Mouse (Mus musculus): Measurements from ENCODE around the gene Pafah1b1.

The Pafah1b1 gene

GRCm38 (mm10) chr11:74715971-74716525 lies 8.4 kb downstream of the Pafah1b1 start:
- no peak for DNase-seq

- no peak for DNase-seq
Observed at GRCm38 (mm10) chr11:74710671-74711070, 13.8 kb downstream of the Pafah1b1 start.

- no peak for DNase-seq
Observed at GRCm38 (mm10) chr11:74708781-74709180, 15.7 kb downstream of the Pafah1b1 start.

GRCm38 (mm10) chr11:74704068-74704467 lies 20.4 kb downstream of the Pafah1b1 start:
- DNase-seq = no peak

- no peak for DNase-seq
Observed at GRCm38 (mm10) chr11:74699505-74699904, 25.0 kb downstream of the Pafah1b1 start.

- no peak for DNase-seq
Observed at GRCm38 (mm10) chr11:74692151-74692550, 32.3 kb downstream of the Pafah1b1 start.

- peak; percentile 37 for DNase-seq
Observed at GRCm38 (mm10) chr11:74675156-74675555, 49.3 kb downstream of the Pafah1b1 start.

- no peak for DNase-seq
Observed at GRCm38 (mm10) chr11:74674713-74675112, 49.8 kb downstream of the Pafah1b1 start.

GRCm38 (mm10) chr11:74673561-74673960 lies 50.9 kb downstream of the Pafah1b1 start:
- no peak for DNase-seq

- DNase-seq = peak; percentile 3
Observed at GRCm38 (mm10) chr11:74672901-74673513, 51.5 kb downstream of the Pafah1b1 start.

GRCm38 (mm10) chr11:74671839-74672238 lies 52.6 kb downstream of the Pafah1b1 start:
- no peak for DNase-seq

- DNase-seq = no peak
Observed at GRCm38 (mm10) chr11:74671013-74671412, 53.5 kb downstream of the Pafah1b1 start.

- DNase-seq = peak; percentile 5
Observed at GRCm38 (mm10) chr11:74670151-74670550, 54.3 kb downstream of the Pafah1b1 start.

- no peak for DNase-seq
Observed at GRCm38 (mm10) chr11:74668971-74669370, 55.5 kb downstream of the Pafah1b1 start.

GRCm38 (mm10) chr11:74668466-74668865 lies 56.0 kb downstream of the Pafah1b1 start:
- DNase-seq = peak; percentile 2

- peak; percentile 2 for DNase-seq
Observed at GRCm38 (mm10) chr11:74667582-74668010, 56.9 kb downstream of the Pafah1b1 start.

- DNase-seq = no peak
Observed at GRCm38 (mm10) chr11:74666776-74667581, 57.5 kb downstream of the Pafah1b1 start.

GRCm38 (mm10) chr11:74666284-74666652 lies 58.2 kb downstream of the Pafah1b1 start:
- DNase-seq = no peak

GRCm38 (mm10) chr11:74665631-74666283 lies 58.7 kb downstream of the Pafah1b1 start:
- DNase-seq = peak; percentile 3

GRCm38 (mm10) chr11:74664906-74665305 lies 59.6 kb downstream of the Pafah1b1 start:
- DNase-seq = no peak

- no peak for DNase-seq
Observed at GRCm38 (mm10) chr11:74664279-74664678, 60.2 kb downstream of the Pafah1b1 start.

- DNase-seq = no peak
Observed at GRCm38 (mm10) chr11:74662221-74662620, 62.2 kb downstream of the Pafah1b1 start.

- DNase-seq = no peak
Observed at GRCm38 (mm10) chr11:74661641-74662040, 62.8 kb downstream of the Pafah1b1 start.
